Mouse (Mus musculus) gastrocnemius, postnatal 14 days (tissue): ENCODE measurements around the gene Lipc. TPM values are rescaled to one million over a fixed set of nuclear protein-coding genes. Genes with fewer than 3 reads are reported as not detected.
A peak's percentile ranks its signal among the peaks of the same experiment; 100 is the strongest.

ENCODE experiments used
- DNase-seq: peaks from one replicate; pipeline ENCODE4 v3.0.0; 2021; ENCODE audit warnings: mixed read lengths
- intact Hi-C: fragments of 180-260 bp; cut with DNase I; formaldehyde crosslinking; loops from one replicate; pipeline ENCODE4 v1.15.1; 2025; ENCODE audit warnings: low total_unique reads
- microRNA-seq, 2 experiments: library from miRNA; unstranded; fragments of <30 nt; microRNA quantifications; one replicate each; pipeline ENCODE4 v1.2.0; 2021
- total RNA-seq, 2 experiments: library from RNA; stranded (reverse); gene quantifications; 2 replicates each; pipeline ENCODE4 v1.2.3; 2021

Gene Lipc
- total RNA-seq, 2 experiments from 2014 or later: not detected

GRCm38 (mm10) chr9:70794643-70795438 lies 157.2 kb downstream of the Lipc start:
- intact Hi-C loops: no loop called here
- DNase-seq: peak; percentile 25

DNA sequence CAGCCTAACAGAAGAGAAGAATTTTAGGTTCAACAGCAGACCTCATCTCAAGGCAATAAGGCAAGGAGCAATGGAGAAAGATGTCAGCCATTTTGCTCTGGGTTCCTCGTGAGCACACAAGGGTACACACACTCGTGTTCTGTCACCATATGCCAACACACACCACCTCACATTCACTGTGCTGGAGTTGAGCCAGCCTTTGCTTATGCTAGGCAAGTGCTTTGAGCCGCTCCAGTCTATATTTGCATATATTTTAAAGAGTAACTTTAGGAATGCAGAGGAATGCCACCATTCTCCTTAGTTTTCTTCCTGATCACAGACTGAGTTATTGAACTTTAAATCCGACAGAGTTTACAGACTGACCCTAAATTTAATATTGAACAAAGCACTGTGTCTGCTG lies 161.4 kb downstream of the Lipc start:
- intact Hi-C loops: no loop called here
- no peak for DNase-seq

DNA sequence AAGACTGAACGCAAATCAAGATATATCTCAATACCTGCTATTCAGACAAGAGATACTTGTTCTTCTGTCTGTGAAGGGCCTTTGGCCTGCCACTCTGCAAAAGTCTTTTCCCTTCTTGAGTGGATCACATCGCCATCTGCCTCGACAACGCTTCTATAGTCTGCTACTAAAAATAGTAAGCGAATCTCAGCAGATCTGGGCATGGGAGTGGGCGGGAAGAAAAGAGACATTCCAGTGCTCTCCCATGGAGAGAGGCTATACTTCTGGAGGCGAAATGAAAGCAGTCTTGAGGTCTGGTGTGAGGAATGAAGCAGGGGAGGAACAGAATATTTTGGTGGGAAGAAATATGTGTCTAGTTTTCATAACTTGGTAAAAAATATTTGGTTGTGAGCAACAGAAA lies 163.3 kb downstream of the Lipc start:
- intact Hi-C loops: no loop called here
- DNase-seq: no peak

DNA sequence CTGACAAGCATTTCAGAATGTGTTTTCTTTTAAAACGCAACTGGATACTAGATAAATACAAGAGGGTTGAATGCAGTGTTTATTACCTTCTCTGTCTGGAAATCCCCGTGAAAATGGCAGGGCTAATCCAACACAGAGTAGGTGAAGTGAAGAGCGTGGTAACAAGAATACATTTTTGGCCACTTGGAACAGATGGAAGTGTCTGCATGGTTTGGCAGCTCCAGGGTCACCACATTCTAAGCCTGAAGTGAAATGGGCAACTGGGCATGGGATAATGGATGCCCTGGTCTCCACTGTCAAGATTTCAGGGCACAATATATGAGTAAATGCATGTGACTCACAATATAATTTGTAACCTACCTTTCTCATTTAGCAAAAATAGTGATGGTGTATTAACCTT lies 169.8 kb downstream of the Lipc start:
- intact Hi-C loops: no loop called here
- DNase-seq: no peak

DNA sequence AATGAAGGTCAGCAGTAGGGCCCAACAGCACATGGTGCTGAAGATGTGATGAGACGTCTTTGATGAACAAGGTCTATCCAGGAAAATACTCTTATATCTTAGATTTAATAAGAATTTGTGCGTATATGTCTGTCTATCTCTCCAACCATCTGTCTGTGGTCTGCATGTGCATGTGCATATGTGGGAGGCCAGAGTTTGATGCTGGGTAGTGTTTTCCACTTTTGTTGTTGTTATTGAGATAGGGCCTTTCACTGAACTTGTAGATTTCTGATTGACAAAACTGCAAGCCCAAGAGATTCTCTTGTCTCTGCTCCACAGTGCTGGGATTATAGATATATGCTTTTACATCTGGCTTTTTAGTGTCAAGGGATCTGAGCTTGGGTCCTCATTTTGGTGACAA lies 176.5 kb downstream of the Lipc start:
- intact Hi-C loops: no loop called here
- no peak for DNase-seq

GRCm38 (mm10) chr9:70760974-70761373 lies 191.1 kb downstream of the Lipc start:
- intact Hi-C loops: no loop called here
- no peak for DNase-seq

- no peak for DNase-seq
- intact Hi-C loops: no loop called here
Measured at GRCm38 (mm10) chr9:70751504-70752222, 200.4 kb downstream of the Lipc start.

Small RNAs within 50 kb of the gene (microRNA-seq; reads per million reads assigned to microRNA genes)
- gene Gm25149: 0 reads per million in 2 experiments

Other genes starting within 250 kb of the Lipc start
- gene Aqp9, start 216.5 kb upstream of the Lipc start, total RNA-seq: under 1 TPM in 1 of 2 experiments, not detected in 1; 0.09 TPM